In genomic region chr14:62956091-62956490, GRCm38 (mm10) we compare ENCODE assay signal across 23 mouse cellular contexts. TPM values are rescaled to one million over a fixed set of nuclear protein-coding genes. Genes with fewer than 3 reads are reported as not detected.
"Had no signal": no experiment of that assay in that cellular context is flagged by ENCODE, and none has a peak within 500 bp of the region (broad histone marks: within the 10 kb centered on the region; RNA-seq: fewer than 3 reads in every experiment).

No protein-coding gene starts in this region.

- H3K4me1 ChIP-seq: lung, embryonic 15.5 days; megakaryocyte, embryonic 14.5 days; midbrain, embryonic 13.5 days; midbrain, embryonic 15.5 days; neural tube, embryonic 12.5 days; stomach, embryonic 15.5 days had no signal

- H3K9ac ChIP-seq: lung, embryonic 15.5 days; midbrain, embryonic 13.5 days; midbrain, embryonic 15.5 days; neural tube, embryonic 12.5 days; stomach, embryonic 15.5 days had no signal

- DNase-seq: lung, adult 2 months; lung, postnatal 14 days; lung, postnatal 36 days; right cerebral cortex, postnatal 14 days; thymus, adult 18-20 months; thymus, postnatal 14 days; thymus, postnatal 36 days had no signal

- H3K9me3 ChIP-seq: lung, embryonic 15.5 days; midbrain, embryonic 13.5 days; midbrain, embryonic 15.5 days; neural tube, embryonic 12.5 days; stomach, embryonic 15.5 days had no signal

- H3K4me2 ChIP-seq: lung, embryonic 15.5 days; midbrain, embryonic 11.5 days; midbrain, embryonic 13.5 days; midbrain, embryonic 15.5 days; neural tube, embryonic 12.5 days; stomach, embryonic 15.5 days had no signal

- ATAC-seq: lung, postnatal 0 days; midbrain, embryonic 13.5 days; midbrain, embryonic 15.5 days had no signal

- H3K27me3 ChIP-seq: lung, embryonic 15.5 days; midbrain, embryonic 13.5 days; midbrain, embryonic 15.5 days; neural tube, embryonic 12.5 days; stomach, embryonic 15.5 days had no signal

- H3K27ac ChIP-seq: lung, embryonic 15.5 days; macrophage; midbrain, embryonic 13.5 days; midbrain, embryonic 15.5 days; neural tube, embryonic 12.5 days; stomach, embryonic 15.5 days had no signal

- H3K4me3 ChIP-seq: lung, embryonic 15.5 days; megakaryocyte, embryonic 14.5 days; midbrain, embryonic 13.5 days; midbrain, embryonic 15.5 days; neural tube, embryonic 12.5 days; stomach, embryonic 15.5 days had no signal

RNA-seq across cellular contexts. Expression of gene Defb48, which starts 28.2 kb away (rescaled TPM):
- total RNA-seq: megakaryocyte progenitor cell, adult 5-6 weeks; midbrain, postnatal 0 days; monocyte, adult 5-6 weeks; neutrophil, adult 5-6 weeks had no signal
- polyA plus RNA-seq: lung, adult 2 months; lung, embryonic 15.5 days; lung, postnatal 0 days; macrophage; midbrain, embryonic 11.5 days; midbrain, embryonic 13.5 days; midbrain, embryonic 15.5 days; midbrain, postnatal 0 days; neural tube, embryonic 12.5 days; neural tube, embryonic 14.5 days; spleen, adult 2 months; stomach, embryonic 15.5 days; thymus, postnatal 0 days had no signal

RNA-seq across cellular contexts. Expression of gene Defb47, which starts 41.8 kb away (rescaled TPM):
- total RNA-seq: megakaryocyte progenitor cell, adult 5-6 weeks; midbrain, postnatal 0 days; monocyte, adult 5-6 weeks; neutrophil, adult 5-6 weeks had no signal
- polyA plus RNA-seq: lung, adult 2 months; lung, embryonic 15.5 days; lung, postnatal 0 days; macrophage; midbrain, embryonic 11.5 days; midbrain, embryonic 13.5 days; midbrain, embryonic 15.5 days; midbrain, postnatal 0 days; neural tube, embryonic 12.5 days; neural tube, embryonic 14.5 days; spleen, adult 2 months; stomach, embryonic 15.5 days; thymus, postnatal 0 days had no signal

RNA-seq across cellular contexts. Expression of gene Defb43, which starts 55.5 kb away (rescaled TPM):
- total RNA-seq: megakaryocyte progenitor cell, adult 5-6 weeks; midbrain, postnatal 0 days; monocyte, adult 5-6 weeks; neutrophil, adult 5-6 weeks had no signal
- polyA plus RNA-seq: lung, adult 2 months; lung, embryonic 15.5 days; lung, postnatal 0 days; macrophage; midbrain, embryonic 11.5 days; midbrain, embryonic 13.5 days; midbrain, embryonic 15.5 days; midbrain, postnatal 0 days; neural tube, embryonic 12.5 days; neural tube, embryonic 14.5 days; spleen, adult 2 months; stomach, embryonic 15.5 days; thymus, postnatal 0 days had no signal
